Mouse (Mus musculus) adrenal gland, adult (tissue): Measurements from ENCODE around the gene Dazap2.
A peak's percentile ranks its signal among the peaks of the same experiment; 100 is the strongest.

ENCODE experiments used
- DNase-seq, 2 experiments: peaks; one replicate each; pipeline ENCODE4 v3.0.0; 2022 to 2023; ENCODE audit warnings: low spot score in 1 of 2; ENCODE audit not compliant: inconsistent age in 2 of 2

Dazap2 gene

DNA sequence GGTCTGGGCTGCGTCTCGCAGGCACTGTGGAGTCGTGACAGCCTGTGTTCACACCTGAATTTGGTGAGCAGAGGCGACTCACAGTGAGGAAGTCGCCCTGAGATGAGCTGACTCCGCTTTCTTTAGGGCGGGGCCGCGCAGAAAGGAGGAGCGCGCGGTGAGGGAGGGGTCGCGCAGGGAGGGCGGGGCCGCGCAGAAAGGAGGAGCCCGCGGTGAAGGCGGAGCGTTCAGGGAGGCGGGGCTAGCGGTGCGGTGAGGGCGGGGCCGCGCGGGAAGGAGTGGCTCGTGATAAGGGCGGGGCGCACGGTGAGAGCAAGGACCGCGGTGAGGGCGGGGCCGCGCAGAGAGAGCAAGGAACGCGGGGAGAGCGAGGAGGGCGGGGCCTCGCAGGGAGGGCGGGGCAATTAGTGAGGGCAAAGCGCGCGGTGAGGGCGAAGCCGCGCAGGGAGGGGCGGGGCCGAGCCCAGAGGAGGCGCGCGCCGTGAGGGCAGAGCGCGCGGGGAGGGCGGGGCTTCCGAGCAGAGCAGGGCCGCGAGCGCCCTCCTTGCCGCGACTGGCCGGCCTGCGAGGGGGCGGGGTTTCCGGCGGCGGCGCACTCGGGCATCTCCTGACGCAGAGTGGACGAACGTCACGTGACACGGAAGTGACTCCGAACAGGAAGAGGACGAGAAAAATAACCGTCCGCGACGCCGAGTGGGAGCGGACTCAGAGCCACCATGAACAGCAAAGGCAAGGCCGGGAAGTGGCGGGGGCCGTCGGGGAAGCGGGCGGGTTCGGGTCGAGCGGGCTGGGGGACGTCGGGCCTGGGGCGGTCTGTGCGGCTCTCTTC is at the start of gene Dazap2:
Dazap2 (plus strand) TSS at position 354 of the 829 bp plus-strand sequence.
- peak; percentile 99 to 100 for DNase-seq

DNA sequence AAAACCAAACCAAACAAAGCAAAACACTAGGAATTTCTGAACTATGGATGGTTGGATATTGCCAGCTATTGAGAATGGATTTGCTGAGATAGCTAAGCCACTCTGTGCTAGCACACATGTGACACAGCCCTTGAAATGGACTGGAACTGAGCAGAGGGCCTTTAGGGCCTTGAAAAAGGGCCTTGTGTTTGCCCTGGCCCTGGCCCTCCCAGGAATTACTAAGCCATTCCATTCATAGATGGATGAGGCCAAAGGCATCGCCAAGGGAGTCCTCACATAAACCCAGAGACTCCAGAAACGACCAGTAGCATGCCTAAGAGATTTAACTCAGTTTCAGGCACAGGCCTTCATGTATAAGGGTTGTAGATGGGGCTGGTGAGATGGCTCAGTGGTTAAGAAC is 48.6 kb upstream of the Dazap2 start:
- peak in 1 of 2 experiments; percentile 73 for DNase-seq

GRCm38 (mm10) chr15:100569239-100569638 is 45.9 kb upstream of the Dazap2 start:
- peak; percentile 34 to 70 for DNase-seq

- no peak for DNase-seq
Measured at GRCm38 (mm10) chr15:100573946-100574345, 41.2 kb upstream of the Dazap2 start.

DNA sequence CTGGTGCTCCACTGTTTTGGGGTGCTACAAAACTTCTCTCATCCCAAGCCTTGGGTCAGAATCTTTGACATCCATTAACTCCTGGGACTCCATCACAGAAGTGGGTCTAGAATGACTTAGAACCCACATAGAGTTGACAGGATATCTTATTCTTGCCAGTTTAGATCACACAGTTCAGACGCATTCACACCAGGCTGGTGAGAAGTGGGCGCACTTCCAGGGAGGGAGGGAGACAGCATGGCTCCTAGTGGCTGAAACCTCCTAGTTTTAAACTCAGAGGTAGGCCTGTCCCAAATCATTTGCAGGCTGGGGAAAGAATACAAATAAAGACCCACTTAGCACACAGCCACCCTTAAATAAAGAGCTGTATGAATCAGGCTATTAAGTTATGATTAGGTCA is 40.8 kb upstream of the Dazap2 start:
- no peak for DNase-seq

DNA sequence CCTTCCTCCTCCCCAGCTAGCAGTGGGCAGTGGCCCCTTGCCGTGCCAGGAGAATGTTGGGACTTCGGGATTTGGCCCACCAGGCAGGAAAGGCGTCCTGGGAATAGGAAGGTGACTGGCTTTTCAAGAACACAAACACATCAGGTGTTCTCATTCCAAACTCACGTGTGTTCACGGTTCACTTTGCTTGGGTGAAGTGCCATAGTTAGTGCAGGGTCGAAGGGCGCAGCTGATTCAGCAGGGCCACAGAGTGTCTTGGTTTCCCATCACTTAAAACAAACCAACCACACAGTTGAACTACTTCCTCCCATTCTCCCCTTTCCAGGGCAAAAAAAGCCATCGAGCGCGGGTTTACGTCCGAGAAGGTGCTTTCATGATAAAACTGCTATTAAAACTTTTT is 39.8 kb upstream of the Dazap2 start:
- DNase-seq: no peak

- no peak for DNase-seq
Measured at GRCm38 (mm10) chr15:100576392-100576791, 38.8 kb upstream of the Dazap2 start.

DNA sequence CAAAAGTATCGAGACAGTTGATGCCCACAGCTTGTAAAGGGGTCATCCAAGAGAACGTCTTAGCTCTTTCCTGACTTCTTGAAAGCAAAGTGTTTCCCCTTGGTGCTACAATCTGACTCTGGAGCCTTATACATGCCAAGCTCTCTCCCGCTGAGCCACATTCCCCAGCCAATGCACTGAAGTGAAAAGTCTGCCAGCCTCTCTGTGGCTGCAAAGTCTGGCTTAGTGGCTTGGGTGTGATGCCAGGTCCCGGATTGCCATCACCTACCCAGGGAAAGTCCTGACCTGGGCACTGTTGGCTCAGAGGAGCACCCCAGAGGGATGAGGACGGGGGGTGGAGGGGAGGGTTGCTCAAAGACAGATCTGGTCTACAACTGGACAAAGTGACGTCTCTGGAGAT is 38.3 kb upstream of the Dazap2 start:
- no peak for DNase-seq

GRCm38 (mm10) chr15:100577972-100578371 is 37.2 kb upstream of the Dazap2 start:
- no peak for DNase-seq

DNA sequence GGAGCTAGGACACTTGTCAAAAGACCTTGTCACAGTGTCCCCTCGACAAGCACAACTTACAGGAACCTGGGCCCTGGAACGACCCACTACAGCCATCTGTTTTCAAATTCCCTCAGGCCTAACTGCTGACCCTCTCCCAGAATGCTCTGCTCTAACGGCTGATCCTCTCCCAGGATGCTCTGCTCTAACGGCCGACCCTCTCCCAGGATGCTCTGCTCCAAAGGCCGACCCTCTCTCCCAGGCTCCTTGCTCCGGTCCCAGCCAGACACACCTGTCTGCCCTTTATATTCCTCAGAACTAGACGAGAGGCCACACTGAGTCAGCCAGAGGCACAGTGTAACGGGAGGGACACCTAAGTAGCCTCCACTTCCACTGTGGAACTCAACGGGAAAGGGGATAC is 35.0 kb upstream of the Dazap2 start:
- no peak for DNase-seq

- DNase-seq: no peak
Measured at GRCm38 (mm10) chr15:100585931-100586330, 29.2 kb upstream of the Dazap2 start.

DNA sequence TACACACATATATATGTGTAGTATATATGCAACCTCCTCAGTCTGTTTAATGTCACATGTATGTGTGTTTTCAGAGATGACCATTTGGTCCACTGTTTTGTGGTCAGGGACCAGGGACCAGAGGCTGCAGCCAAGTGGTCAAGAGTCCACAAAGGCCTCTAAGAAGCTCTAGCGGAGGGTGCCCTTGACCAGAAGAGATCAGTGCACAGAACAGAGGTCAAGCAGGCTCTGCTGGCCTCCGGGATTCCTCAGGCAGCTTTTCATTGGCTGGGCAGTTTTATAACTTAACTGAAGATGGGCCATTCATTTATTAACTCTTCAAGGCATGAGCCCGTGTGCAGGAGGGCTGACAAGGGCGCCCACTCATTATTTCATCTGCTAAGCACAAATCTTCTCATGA is 28.0 kb upstream of the Dazap2 start:
- no peak for DNase-seq

DNA sequence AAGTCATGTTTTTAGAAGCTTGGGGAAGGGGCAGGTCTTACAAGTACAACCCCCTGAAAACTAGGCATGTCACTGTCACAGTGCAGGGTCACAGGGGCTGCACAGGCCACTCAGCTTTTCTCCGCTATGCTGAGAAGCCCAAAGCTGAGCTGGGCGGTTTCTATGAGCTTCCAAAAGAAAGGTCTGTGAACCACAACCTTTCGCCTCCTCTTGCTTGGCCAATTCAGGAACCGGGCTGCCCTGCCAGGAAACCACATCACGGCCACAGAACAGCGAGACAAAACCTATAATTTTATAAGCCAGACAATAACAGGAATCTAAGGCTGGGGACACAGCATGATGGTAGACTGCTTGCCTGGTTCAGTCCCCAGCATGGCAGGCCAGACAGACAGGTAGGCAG is 26.9 kb upstream of the Dazap2 start:
- no peak for DNase-seq

- no peak for DNase-seq
Measured at GRCm38 (mm10) chr15:100590436-100590835, 24.7 kb upstream of the Dazap2 start.

DNA sequence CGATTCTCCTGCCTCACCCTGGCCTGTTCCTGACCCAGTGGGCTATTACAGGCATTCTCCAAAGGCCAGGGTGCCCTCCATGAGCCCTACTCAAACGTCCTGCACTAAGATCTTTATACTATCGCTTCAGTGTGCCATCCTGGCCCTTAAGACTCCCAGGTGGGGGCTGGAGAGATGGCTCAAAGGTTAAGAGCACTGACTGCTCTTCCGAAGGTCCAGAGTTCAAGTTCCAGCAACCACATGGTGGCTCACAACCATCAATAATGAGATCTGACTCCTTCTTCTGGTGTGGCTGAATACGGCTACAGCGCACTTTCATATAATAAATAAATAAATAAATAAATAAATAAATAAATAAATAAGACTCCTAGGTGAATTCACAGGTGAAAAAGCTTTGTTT is 22.3 kb upstream of the Dazap2 start:
- DNase-seq: no peak

DNA sequence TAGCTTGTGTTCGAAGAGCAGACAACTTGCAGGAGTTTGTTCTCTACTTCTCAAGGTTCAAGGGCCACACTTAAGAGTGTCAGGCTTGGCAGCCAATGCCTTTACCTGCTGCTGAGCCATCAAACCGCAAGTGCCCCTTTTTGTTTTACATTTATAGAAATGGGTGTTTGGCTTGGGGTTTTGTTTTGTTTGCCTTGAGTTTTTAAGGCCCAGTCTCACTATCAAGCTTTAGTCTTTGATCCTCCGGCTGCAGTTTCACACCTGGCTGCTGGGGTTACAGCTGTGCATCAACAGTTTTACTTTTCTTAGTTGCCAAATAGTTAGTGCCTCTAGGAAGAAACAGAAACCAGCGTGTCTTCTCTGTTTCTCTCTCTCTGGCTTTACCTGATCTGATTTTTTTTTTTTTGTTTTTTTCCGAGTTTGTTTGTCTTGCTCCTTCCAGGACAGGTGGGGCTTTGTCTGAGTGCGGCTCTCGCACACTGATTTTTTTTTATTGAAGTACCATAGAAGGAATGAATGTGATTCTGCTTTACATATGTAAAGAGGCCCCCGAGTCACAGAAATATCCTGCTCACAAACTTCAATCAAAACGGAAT is 16.8 kb upstream of the Dazap2 start:
- no peak for DNase-seq

- peak in 1 of 2 experiments; percentile 57 for DNase-seq
Measured at GRCm38 (mm10) chr15:100598883-100599275, 16.3 kb upstream of the Dazap2 start.

- DNase-seq: peak; percentile 74 to 87
Measured at GRCm38 (mm10) chr15:100599276-100600046, 15.7 kb upstream of the Dazap2 start, which contains the start of gene Pou6f1. Gene Pou6f1, minus strand, starts transcription at chr15:100599984.

DNA sequence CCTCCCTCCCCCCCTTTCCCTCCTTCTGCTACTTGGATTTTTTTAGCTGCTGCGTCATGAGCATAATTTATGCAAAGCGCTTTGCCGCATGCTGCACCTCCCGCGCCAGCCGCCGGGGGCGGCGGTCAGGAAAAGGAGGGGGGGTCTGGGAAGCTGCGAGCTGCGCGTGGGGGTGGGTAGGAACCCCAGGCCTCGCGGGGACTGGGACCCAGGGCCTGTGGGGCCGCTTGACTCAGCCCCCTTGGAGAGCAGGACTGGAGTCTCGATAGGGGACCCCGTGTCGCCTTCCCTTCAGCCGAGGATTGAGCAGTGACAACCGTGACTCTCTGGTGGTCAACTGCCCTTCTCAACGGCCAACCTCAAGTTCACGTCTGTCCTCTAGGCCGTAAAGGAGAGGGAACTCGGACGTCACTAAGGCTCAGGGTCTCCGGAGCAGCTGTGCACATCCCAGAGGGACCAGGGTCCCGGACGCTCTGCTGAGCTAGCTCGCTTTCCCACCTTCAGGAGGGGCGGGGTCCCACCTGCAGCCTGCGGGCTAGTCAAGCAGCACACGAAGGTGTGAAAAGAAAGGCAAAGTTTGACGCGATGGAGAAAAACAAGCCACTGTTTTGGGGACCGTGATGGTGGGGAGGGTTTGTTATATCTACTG is 15.0 kb upstream of the Dazap2 start:
- peak; percentile 79 to 91 for DNase-seq

- DNase-seq: no peak
Measured at GRCm38 (mm10) chr15:100600696-100601272, 14.4 kb upstream of the Dazap2 start.

DNA sequence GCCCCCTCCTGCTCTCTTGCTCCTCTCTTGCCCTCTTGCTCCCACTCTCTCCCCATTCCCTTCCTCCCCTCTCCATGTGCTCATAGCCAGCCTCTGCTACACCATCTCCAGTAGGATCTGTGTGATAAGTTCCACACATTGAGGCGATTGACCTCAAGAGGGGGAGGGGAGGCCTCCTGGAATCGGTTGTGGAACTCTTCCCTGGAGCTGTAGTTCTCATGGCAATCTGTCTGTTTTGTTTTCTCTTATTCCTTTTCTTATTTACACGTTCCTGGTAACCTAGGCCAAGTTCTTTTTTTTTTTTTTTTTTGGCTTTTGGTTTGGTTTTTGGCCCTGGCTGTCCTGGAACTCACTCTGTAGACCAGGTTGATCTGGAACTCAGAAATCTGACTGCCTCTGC is 13.5 kb upstream of the Dazap2 start:
- no peak for DNase-seq
